Mouse (Mus musculus) myocyte (in vitro differentiated cells): ENCODE measurements around the gene Cdcp2.

Experiments used
- POLR2A ChIP-seq: IDR thresholded peaks from one replicate; pipeline ENCODE4 v1.6.1; 2011; ENCODE audit warnings: low read depth, mild to moderate bottlenecking, control low read depth, moderate library complexity; ENCODE audit not compliant: insufficient read length
- REST ChIP-seq: IDR thresholded peaks from one replicate; pipeline ENCODE4 v1.6.1; 2011; ENCODE audit warnings: mild to moderate bottlenecking, control low read depth, moderate library complexity; ENCODE audit not compliant: insufficient read depth, insufficient read length

GRCm38 (mm10) chr4:107150991-107151390 lies 54.3 kb downstream of the Cdcp2 start:
- TF ChIP-seq POLR2A: no peak
- TF ChIP-seq REST: no peak
